Mouse (Mus musculus): Measurements from ENCODE around the gene Pank3.
"Not testable (repeated sequence)": the region's sequence is repeated elsewhere in the genome, so short reads cannot be mapped to it uniquely, and the experiment has no call there.

The Pank3 gene

GRCm38 (mm10) chr11:35782444-35782843 lies 13.2 kb downstream of the Pank3 start:
- DNase-seq = no peak

DNA sequence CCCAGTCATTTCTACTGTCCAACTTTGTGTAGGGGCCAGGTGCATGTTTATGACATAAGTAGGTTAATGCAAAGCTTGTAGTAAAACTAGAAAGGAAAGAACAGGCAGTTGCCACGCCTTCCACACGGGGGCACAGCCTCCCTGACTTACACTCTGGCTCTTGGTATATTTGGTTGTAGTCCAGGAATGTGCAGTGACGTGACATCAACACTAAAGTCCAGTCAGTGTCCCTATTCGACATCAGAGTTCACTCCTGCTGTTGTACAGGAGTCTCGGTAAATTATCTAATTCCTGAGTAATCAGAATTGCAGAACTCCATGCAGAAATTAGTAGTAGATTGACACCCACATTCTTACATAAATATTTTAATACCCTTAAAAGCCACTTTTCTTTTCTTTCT lies 13.8 kb downstream of the Pank3 start:
- no peak for DNase-seq

DNA sequence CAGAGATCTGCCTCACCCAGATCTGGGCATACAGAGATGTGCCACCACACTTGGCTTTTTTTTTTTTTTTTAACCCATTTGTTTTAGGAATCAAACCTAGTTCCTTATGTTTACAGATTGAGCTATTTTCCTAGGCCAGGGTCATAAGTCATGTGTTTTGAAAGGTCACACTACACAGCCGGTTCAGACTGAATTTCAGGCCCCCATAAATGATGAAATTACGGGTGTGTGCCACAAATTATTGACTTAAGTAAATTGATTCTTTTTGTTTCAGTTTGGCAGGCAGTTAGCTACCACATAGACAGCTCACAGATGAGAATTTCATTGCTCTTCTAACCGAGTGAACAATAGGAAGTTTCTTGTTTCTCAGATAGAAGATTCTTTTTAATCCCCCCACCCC lies 14.7 kb downstream of the Pank3 start:
- no peak for DNase-seq

DNA sequence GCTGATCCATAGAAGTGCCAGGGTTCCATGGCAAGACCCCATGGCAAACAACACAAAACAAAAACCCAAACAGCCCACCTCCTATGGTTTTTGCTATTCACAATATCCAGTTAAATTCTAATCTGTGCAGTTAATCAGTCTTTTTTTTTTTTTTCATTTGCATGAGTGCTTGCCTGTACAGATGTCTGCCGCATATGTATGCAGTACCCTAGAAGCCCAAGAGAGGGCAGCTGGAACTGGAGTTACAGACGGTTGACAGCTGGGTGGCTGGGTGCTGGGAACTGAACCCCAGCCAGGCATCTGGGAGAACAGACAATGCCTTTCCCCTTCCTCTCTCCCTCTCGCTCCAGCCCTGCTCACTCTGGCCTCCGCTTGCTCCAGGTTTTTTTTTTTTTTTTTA lies 15.3 kb downstream of the Pank3 start:
- no peak for DNase-seq

DNA sequence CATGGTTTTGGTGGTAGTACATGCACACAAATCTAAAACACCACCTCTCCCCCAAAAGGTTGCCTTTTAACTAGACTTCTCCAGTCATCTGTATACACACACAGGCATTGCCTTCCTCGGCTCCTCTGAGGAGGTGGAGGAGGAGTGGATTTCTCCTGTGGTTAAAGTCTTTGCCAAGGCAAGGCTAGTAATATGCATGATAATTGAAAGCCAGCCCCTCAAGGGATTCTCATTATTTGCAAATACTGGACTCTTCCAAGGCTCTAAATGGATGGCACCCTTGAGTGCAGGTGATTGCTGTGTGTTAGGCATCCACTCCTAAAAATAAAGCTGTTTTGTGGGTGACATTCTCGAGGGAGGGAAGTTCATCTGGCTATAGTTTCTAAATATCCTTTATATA lies 19.2 kb downstream of the Pank3 start:
- no peak for DNase-seq

GRCm38 (mm10) chr11:35792800-35793199 lies 23.5 kb downstream of the Pank3 start:
- DNase-seq = not testable (repeated sequence)

- peak; percentile 44 for DNase-seq
These were observed 28.6 kb downstream of the Pank3 start for GRCm38 (mm10) chr11:35797751-35798494.

DNA sequence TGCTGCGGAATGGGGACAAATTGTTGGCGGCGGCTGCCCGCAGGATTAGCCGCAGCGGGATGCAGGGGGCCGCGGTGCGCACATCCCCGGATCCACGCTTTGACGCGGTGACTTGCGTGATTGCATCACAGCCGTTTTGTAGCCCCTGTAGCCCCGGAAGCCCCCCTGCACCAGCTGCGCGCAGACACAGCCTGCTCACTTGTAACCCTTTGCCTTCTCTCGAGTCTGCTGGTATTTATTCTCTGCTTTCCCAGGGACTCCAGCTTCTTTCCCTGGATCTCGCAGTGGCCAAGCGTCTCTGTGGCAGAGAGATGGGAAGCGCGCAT lies 29.2 kb downstream of the Pank3 start:
- DNase-seq = peak; percentile 83

DNA sequence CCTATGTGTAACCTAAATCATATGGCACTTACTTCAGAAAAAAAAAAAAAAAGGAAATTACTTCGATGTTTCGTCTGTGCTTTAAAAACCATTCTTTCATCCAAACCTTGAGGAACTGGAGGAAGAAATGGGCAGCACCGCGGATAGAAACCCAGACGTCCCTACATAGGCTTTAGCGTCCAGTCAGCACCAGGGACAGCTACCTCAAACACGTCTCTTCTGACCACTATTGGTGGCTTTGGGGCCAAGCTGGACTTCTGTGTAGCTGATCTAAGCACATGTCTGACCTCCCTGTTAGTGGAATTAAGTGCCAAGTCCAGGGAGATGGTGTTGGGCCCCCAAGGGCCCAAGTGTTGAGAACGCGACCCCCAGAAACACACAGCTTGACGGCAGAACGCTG lies 29.6 kb downstream of the Pank3 start, which contains the start of gene Fbll1:
Gene Fbll1 (minus strand): TSS at position 11 of the 400 bp plus-strand sequence.
- DNase-seq = no peak

DNA sequence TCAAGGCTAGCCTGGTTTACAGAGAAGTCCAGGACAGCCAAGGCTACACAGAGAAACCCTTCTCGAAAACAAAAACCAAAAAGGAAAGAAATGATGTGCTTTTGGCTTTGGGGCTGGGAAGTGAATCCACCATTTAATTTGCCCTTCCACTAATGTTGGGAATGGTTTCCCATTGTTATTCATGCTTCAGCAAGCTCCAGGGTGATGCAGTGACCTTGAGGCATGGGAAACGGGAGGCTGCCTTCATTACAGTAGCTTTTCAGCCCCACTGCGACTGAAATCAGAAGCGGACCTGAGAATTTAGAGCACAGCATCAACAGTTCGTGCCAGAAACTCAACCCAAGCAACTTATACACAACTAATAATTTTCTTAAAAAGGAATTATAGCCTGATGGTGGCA lies 32.0 kb downstream of the Pank3 start:
- no peak for DNase-seq

- no peak for DNase-seq
These were observed 42.2 kb downstream of the Pank3 start for GRCm38 (mm10) chr11:35811458-35811857.

DNA sequence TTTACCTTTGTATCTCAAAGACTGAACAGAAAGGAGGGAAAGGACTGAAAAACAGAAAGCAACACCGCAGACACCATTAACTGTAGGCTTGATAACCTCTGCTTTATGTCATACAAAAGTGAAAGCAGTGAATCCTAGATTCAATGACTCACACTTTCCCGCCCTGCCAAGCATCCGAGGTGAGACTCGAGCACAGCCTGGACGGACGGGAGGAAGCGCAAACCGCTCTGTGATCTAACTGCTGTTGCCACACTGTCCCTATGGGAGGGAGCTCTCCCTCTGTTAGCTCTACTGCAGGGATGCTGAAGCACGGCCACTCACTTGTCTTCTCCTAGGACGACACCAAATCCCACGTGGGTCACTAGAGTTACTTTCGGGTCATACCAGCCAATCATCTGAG lies 47.0 kb downstream of the Pank3 start:
- no peak for DNase-seq

DNA sequence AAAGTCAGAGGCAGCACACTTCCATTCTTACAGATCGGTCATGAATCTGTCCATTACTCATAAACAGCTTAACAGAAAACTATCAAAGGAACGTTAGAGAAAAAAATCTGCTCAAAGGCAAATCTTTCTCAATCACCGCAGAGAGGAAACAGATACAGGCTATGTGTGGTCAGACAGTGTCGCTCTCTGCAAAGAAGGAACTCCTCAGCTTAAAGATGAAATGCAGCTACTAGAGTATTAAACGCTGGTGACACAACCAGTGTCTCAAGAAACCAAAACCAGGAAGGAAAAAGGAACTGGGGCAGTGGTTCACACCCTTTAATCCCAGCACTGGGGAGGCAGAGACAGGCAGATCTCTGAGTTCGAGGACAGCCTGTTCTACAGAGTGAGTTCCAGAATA lies 58.4 kb downstream of the Pank3 start:
- DNase-seq = no peak

GRCm38 (mm10) chr11:35832139-35832538 lies 62.9 kb downstream of the Pank3 start:
- no peak for DNase-seq

DNA sequence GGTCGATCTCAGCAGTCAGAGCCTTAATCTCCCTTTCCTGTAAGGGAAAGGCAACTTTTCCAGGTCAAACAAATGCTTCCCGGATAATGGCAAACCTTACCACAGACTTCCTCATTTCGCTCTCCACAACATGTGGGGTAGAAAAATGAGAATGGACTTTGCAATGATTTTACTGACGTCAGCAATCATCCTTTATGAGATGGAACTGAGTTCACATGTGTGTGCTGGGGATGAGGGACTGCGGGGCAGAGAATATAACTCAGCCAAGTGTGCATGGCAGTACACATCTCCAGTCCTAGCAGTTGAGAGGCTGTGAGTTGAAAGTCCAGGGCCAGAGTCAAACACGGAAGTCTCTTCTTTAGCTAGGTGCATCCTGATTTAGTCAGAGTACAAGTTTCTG lies 64.0 kb downstream of the Pank3 start:
- DNase-seq = no peak

DNA sequence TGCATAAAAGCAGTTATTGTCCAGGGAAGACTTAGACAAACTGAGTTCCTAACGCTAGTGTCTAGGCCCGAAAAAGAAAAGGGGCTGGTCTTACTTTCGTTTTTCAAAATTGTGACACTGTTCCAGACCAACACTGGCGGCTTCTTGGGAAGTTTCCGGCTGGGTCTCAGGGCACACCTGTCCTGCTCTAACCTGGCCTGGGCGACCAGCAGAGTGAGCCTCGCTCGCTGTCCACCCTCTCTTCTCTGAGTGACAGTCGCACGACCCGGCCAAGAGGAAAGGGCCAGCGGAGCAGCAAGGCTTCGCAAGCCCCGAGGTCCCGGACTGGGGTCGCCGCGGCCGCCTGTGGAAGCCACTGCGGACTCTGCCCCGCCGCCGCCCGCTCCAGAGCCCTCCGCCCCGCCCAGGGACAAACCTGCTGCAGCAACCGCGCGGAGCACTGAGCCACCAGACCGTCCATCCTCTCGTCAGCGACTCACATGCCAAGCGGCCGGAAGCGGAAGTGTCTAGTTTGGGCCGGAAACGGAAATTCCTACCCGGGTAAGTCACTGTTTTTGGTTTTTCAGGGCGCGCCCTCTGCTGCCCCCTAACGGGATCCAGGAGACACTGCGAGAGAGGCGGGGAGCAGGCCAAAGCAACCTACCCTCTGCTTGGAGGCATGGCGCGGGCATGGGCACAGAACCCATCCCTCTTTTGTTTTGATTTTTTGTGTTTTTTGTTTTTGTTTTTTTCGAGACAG lies 64.9 kb downstream of the Pank3 start, which contains the start of gene Rars:
Gene Rars (minus strand): TSS at position 485 of the 739 bp plus-strand sequence.
- DNase-seq = peak; percentile 90

- DNase-seq = no peak
These were observed 68.2 kb downstream of the Pank3 start for GRCm38 (mm10) chr11:35837156-35838126.

DNA sequence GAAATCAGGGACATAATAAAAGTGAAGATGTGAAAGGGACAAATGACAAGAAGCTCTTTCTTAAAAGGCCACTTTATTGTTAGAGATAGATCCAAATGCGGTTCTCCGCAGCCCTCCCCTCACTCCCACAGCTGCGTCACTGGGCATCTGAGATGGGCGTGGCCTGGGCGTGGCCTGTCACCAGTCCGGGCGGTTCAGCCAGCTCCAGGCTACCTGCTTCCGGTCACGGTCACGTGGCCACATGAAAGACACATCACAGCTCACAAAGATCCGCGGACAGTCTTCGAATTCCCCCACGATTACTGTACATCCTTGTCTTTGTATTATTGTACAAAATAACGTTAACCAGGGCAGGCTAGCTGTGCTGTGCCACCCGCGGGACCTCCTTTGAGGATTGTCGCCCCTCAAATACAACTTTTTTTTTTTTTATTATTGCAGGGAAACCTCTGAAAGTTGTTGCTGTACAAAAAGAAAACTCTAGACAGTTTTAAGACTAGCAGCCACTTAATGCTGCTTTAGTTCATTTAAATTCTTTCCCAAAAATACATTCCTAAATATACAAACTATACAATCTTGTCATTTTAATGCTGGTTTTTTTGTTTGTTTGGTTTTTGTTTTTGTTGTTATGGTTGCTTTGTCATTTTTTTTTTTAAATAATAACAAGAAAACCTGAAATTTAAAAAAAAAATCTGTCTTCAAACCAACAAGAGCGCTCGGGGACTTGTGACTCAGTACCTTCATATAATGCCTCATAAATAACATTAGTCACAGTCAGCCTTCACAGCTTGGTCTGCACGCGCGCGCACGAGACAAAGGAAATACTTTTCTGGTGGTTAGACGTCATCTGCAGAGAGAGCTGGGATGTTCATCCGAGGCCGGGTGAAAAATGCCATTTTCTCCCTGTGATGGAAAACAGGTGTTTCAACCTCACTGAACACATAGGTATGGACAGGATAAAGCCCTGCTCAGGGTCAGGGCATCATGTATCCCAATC lies 69.4 kb downstream of the Pank3 start:
- peak; percentile 67 for DNase-seq

GRCm38 (mm10) chr11:35840282-35840681 lies 71.0 kb downstream of the Pank3 start:
- DNase-seq = no peak

GRCm38 (mm10) chr11:35840806-35841205 lies 71.5 kb downstream of the Pank3 start:
- not testable (repeated sequence) for DNase-seq
